In the genomic region with DNA sequence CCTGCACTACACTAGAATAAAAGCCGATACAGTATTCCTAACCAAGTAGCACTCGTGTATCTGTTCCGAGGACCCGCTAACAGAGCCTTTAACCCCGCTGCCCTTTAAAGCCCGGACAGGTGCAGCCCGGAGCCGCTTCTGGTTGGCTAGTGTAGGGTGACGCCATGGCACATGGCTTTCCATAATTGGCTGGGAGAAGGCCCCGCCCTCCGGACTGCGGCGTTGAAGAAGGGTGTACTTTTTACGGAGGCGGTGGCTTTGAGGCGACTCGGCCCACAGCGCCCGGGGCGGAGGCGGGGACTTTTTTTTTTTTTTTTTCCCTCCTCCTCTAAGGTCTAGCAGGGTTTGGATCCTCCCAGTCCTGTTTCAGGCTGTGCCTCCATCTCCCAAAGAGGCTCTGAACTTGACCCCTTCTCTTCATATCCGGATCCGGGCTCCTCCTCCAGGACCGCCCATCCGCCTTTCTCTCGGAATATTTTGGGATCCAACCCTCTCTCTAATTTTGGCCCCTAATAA, we compare ENCODE assay signal across 8 mouse cellular contexts. TPM values are rescaled to one million over a fixed set of nuclear protein-coding genes. Genes with fewer than 3 reads are reported as not detected.
A peak's percentile ranks its signal among the peaks of the same experiment; 100 is the strongest.
DNase-seq lines count a peak whose midpoint lies in the region; ATAC-seq and TF ChIP-seq lines count a peak whose summit lies in the region.

A gene (plus strand): TSS at position 198 of the 516 bp plus-strand sequence.

- H3K4me3 ChIP-seq in hindbrain, embryonic 12.5 days: peak within 1 kb of the TSS; percentile 52
- H3K4me3 ChIP-seq in lung, postnatal 0 days (ENCODE audit: low read depth, low read length): peak within 1 kb of the TSS; percentile 49

- TF ChIP-seq CTCF in lung, postnatal 0 days (IDR thresholded peaks at IDR 0.05): no peak

- H3K4me2 ChIP-seq in hindbrain, embryonic 12.5 days (replicated peaks): peak within 1 kb of the TSS; percentile 84
- peak within 1 kb of the TSS; percentile 68 for H3K4me2 ChIP-seq in lung, postnatal 0 days (replicated peaks; ENCODE audit: low read depth, low read length)

- DNase-seq in R1 (ENCODE audit: low read depth, low spot score): peak; percentile 100
- DNase-seq in cerebellum, postnatal 25 days: peak; percentile 94 to 97
- DNase-seq in frontal cortex, postnatal 14 days (ENCODE audit: low spot score in 2 of 2): peak; percentile 92
- DNase-seq in layer of hippocampus, postnatal 10 days (ENCODE audit: low spot score in 2 of 2): peak; percentile 85 to 91
- DNase-seq in lung, postnatal 0 days (ENCODE audit: low spot score): peak; percentile 97
- DNase-seq in ovary, postnatal 10 days (ENCODE audit: low spot score): peak; percentile 70
- DNase-seq in thymus, postnatal 0 days (ENCODE audit: low spot score): peak; percentile 92

- peak within 1 kb of the TSS; percentile 81 for H3K9ac ChIP-seq in hindbrain, embryonic 12.5 days
- peak within 1 kb of the TSS; percentile 37 for H3K9ac ChIP-seq in lung, postnatal 0 days (replicated peaks; ENCODE audit: low read depth)

- peaks cover 16% of the 10 kb centered on the region for H3K27me3 ChIP-seq in hindbrain, embryonic 12.5 days
- no peaks in the 10 kb centered on the region for H3K27me3 ChIP-seq in lung, postnatal 0 days (replicated peaks; ENCODE audit: insufficient read depth, low read length)

- under 1% methylated on average over 26 of the region's 26 CpGs for WGBS in hindbrain, embryonic 12.5 days
- WGBS in lung, postnatal 0 days: under 1% methylated on average over 26 of the region's 26 CpGs

- H3K36me3 ChIP-seq in hindbrain, embryonic 12.5 days: peaks cover 13% of the 10 kb centered on the region
- H3K36me3 ChIP-seq in lung, postnatal 0 days (ENCODE audit: insufficient read depth, low read length): no peaks in the 10 kb centered on the region

- TF ChIP-seq EP300 in lung, postnatal 0 days (IDR thresholded peaks at IDR 0.05): no peak; the same call in 1 of the 2 replicates

- H3K4me1 ChIP-seq in hindbrain, embryonic 12.5 days: peaks cover 39% of the 10 kb centered on the region
- no peaks in the 10 kb centered on the region; the same call in 1 of the 2 replicates for H3K4me1 ChIP-seq in lung, postnatal 0 days (ENCODE audit: insufficient read depth, low read depth, low read length)

- peak; percentile 96 for ATAC-seq in hindbrain, embryonic 12.5 days (ENCODE audit: low FRiP score)
- peak; percentile 95 for ATAC-seq in lung, postnatal 0 days

- peak within 1 kb of the TSS; percentile 87 for H3K27ac ChIP-seq in hindbrain, embryonic 12.5 days
- H3K27ac ChIP-seq in lung, postnatal 0 days (ENCODE audit: low read length): peak within 1 kb of the TSS; percentile 80

- H3K9me3 ChIP-seq in hindbrain, embryonic 12.5 days (replicated peaks): no peaks in the 10 kb centered on the region
- no peaks in the 10 kb centered on the region for H3K9me3 ChIP-seq in lung, postnatal 0 days (ENCODE audit: low read length)

RNA-seq across cellular contexts. Expression of the gene that starts here (rescaled TPM):
- polyA plus RNA-seq in hindbrain, embryonic 12.5 days (2016; fragmentation: Nextera tagmentation; extraction: Ambion mirVana): 47.5 and 54.3 TPM in 2 replicates
- 10 to 100 TPM; 80.0 to 92.3 TPM for total RNA-seq in layer of hippocampus, postnatal 10 days (2021)
- 25.5 and 27.2 TPM in 2 replicates for polyA plus RNA-seq in lung, postnatal 0 days (2015; fragmentation: Nextera tagmentation; extraction: Ambion mirVana)
- polyA plus RNA-seq in thymus, postnatal 0 days (2015; fragmentation: Nextera tagmentation; extraction: Ambion mirVana): 9.5 and 10.3 TPM in 2 replicates

Comparison
In these comparisons a context has a peak if more than half of its experiments do, and no peak if none do; other contexts are left out.
1. Peak in every context shown above with its lines: DNase-seq, ATAC-seq, H3K4me3 ChIP-seq and H3K27ac ChIP-seq.